In genomic region chr10:100486701-100487096, GRCm38 (mm10) we compare ENCODE assay signal across 7 mouse cellular contexts. TPM values are rescaled to one million over a fixed set of nuclear protein-coding genes. Genes with fewer than 3 reads are reported as not detected.
DNase-seq lines count a peak whose midpoint lies in the region; ATAC-seq lines count a peak whose summit lies in the region.

No protein-coding gene starts in this region.

- H3K4me1 ChIP-seq in lung, embryonic 15.5 days, result no peaks in the 10 kb centered on the region
- peaks cover 12% of the 10 kb centered on the region for H3K4me1 ChIP-seq in liver, embryonic 13.5 days (replicated peaks)

- H3K9me3 ChIP-seq in lung, embryonic 15.5 days, result no peaks in the 10 kb centered on the region
- no peaks in the 10 kb centered on the region for H3K9me3 ChIP-seq in liver, embryonic 13.5 days (replicated peaks)

- H3K27ac ChIP-seq in lung, embryonic 15.5 days, result peak overlapping the region; percentile 65
- H3K27ac ChIP-seq in liver, embryonic 13.5 days, result peak overlapping the region; percentile 80

- peak overlapping the region; percentile 76 for H3K9ac ChIP-seq in lung, embryonic 15.5 days
- H3K9ac ChIP-seq in liver, embryonic 13.5 days, result peak overlapping the region; percentile 91

- H3K4me3 ChIP-seq in lung, embryonic 15.5 days, result peak overlapping the region; percentile 74
- peak overlapping the region; percentile 92 for H3K4me3 ChIP-seq in liver, embryonic 13.5 days (replicated peaks)

- DNase-seq in lung, postnatal 36 days, result no peak
- DNase-seq in brain, adult 2 months (ENCODE audit: low read depth, low spot score), result peak; percentile 41
- DNase-seq in gonadal fat pad, adult 2 months (ENCODE audit: low read depth), result peak; percentile 19
- DNase-seq in liver, embryonic 13.5 days, result no peak
- DNase-seq in retina, postnatal 7 days (ENCODE audit: low read depth, low spot score), result peak; percentile 23
- DNase-seq in urinary bladder, postnatal 25 days (ENCODE audit: low spot score), result no peak

- peak overlapping the region; percentile 77 for H3K4me2 ChIP-seq in lung, embryonic 15.5 days
- peak overlapping the region; percentile 87 for H3K4me2 ChIP-seq in liver, embryonic 13.5 days

- no peak; the same call in none of the 2 replicates for ATAC-seq in lung, embryonic 15.5 days (ENCODE audit: borderline replicate concordance, extremely low read depth, low FRiP score, low TSS enrichment)
- peak; percentile 21 for ATAC-seq in liver, embryonic 13.5 days (ENCODE audit: low read depth)

- 0% methylated on average over 13 of the region's 13 CpGs for WGBS in lung, embryonic 15.5 days
- 0% methylated on average over 13 of the region's 13 CpGs for WGBS in liver, embryonic 13.5 days (ENCODE audit: insufficient replicate concordance)

- H3K36me3 ChIP-seq in lung, embryonic 15.5 days, result no peaks in the 10 kb centered on the region
- peaks cover 10% of the 10 kb centered on the region for H3K36me3 ChIP-seq in liver, embryonic 13.5 days

- H3K27me3 ChIP-seq in lung, embryonic 15.5 days, result no peaks in the 10 kb centered on the region
- no peaks in the 10 kb centered on the region for H3K27me3 ChIP-seq in liver, embryonic 13.5 days

RNA-seq across cellular contexts. Expression of gene Tmtc3, which starts 0.5 kb away (rescaled TPM):
- polyA plus RNA-seq in lung, embryonic 15.5 days (2015; fragmentation: Nextera tagmentation; extraction: Ambion mirVana), result 24.7 and 26.6 TPM in 2 replicates
- polyA plus RNA-seq in gonadal fat pad, adult 2 months (2012; rRNA removed), result 9.0 and 10.5 TPM in 2 replicates
- 6.0 and 7.5 TPM in 2 replicates for polyA plus RNA-seq in liver, embryonic 13.5 days (2015; fragmentation: Nextera tagmentation; extraction: Ambion mirVana)

RNA-seq across cellular contexts. Expression of gene Cep290, which starts 0.7 kb away (rescaled TPM):
- 5.5 and 5.8 TPM in 2 replicates for polyA plus RNA-seq in lung, embryonic 15.5 days (2015; fragmentation: Nextera tagmentation; extraction: Ambion mirVana)
- polyA plus RNA-seq in gonadal fat pad, adult 2 months (2012; rRNA removed), result 0.49 and 0.61 TPM in 2 replicates
- 3.5 and 4.2 TPM in 2 replicates for polyA plus RNA-seq in liver, embryonic 13.5 days (2015; fragmentation: Nextera tagmentation; extraction: Ambion mirVana)

Comparison
In these comparisons a context has a peak if more than half of its experiments do, and no peak if none do; other contexts are left out.
1. DNase-seq: peak in brain, adult 2 months (single experiment), gonadal fat pad, adult 2 months (single experiment) and retina, postnatal 7 days (single experiment); none in lung, postnatal 36 days (single experiment), liver, embryonic 13.5 days (single experiment) and urinary bladder, postnatal 25 days (single experiment).